Mouse (Mus musculus): ENCODE measurements around the gene Spns3.
A peak's percentile ranks its signal among the peaks of the same experiment; 100 is the strongest.
"Not testable (repeated sequence)": the region's sequence is repeated elsewhere in the genome, so short reads cannot be mapped to it uniquely, and the experiment has no call there.

Spns3 gene

DNA sequence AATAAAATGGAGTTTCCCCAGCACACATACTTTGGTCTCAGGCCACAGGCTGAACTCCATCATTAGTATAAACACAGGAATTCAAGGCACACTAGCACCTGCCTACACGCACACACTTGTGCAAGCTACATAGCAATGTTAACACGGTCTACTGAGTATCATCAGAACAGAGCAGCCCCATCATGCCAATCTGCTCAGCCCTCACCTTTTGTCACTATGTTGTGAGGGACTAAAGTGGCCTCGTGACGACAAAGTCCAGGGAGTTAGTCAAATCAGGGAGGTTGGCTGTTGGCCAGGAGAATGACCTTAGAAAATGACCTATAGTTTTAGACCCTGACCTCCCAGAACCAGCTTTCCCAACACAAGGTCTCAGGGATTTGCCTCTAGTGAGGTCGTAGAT, 7.8 kb upstream of the Spns3 start:
- DNase-seq (ENCODE audit: low spot score in 2 of 2): no peak

DNA sequence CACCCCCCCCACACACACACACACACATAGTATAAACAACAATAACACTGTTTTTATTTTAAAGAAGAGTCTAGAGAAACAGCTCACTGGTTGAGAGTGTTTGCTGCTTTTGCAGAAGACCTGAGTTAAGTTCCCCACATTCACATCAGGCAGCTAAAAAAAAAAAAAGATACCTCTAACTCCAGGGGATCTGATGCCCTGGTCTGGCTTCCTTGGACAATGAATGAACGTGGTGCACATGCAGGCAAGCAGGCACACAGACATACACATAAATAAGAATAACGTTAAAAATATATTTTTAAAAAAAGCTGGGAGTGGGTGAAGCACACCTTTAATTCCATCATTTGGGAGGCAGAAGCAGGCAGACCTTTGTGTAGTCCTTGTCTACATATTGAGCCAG, 6.6 kb upstream of the Spns3 start:
- DNase-seq (ENCODE audit: low spot score in 2 of 2): no peak

DNA sequence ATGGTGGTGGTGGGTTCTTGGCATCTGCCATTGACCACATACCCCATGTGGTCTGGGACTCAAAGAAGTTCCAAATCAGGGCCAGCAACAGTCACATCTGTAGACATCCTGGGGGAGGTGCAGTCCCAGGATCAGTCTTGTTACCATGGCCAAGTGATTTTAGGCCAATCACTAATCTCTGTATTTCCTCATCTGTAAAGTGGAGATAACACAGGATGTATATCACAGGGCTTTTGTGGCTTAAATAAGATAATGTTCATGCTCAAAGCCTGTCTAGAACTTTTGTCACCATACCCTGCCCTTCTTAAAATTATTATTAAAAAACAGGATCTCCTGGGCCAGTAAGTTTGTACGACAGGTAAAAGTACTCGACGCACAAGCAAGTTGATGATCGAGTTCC, 6.2 kb upstream of the Spns3 start:
- DNase-seq (ENCODE audit: low spot score in 2 of 2): no peak

DNA sequence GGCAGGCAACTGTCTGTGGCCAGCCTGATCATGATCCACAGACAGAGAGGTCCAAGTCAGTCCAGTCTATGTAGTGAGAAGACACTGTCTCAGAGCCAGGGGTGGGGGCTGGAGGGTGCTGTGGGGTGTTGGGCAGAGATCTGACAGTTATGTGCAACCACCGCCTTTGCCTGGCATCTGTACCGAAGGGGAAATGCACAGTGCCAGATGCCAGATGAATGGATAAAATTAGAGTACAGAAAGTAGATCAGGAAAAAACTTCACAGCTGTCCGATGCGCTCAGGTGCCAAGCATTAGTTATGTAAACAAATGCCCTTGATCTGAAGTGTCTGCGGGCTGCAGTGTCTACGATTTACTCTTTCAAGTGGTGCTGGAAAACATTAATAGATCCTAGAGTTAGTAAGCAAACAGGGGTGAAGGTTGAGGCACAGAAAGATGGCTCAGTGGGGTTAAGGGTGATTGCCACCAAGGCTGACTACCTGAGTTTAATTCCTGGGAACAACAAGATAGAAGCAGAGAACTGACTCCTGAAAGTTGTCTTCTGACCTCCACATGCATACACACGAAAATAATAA, 1.3 kb upstream of the Spns3 start:
- DNase-seq (ENCODE audit: low spot score in 2 of 2): no peak

DNA sequence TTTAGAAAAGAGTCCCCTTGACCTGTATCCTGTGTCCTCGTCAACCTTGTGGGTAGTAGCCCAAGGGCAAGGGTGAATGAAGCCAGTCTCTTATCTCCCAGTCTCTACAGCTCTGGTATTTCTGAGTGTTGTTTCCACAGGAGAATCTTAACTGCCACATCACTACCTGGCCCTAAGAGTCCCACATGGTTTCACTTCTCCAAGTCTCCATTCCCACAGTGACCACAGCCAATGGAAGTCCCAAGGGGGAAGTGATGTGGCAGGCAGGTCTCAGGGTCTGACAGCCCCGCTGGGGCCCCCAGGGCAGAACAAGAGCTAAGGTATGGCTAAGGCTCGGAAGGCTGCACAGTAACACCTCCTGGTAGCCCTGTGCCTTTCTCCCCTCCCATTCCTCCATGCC, 3.1 kb downstream of the Spns3 start:
- no peak for DNase-seq (ENCODE audit: low spot score in 2 of 2)

DNA sequence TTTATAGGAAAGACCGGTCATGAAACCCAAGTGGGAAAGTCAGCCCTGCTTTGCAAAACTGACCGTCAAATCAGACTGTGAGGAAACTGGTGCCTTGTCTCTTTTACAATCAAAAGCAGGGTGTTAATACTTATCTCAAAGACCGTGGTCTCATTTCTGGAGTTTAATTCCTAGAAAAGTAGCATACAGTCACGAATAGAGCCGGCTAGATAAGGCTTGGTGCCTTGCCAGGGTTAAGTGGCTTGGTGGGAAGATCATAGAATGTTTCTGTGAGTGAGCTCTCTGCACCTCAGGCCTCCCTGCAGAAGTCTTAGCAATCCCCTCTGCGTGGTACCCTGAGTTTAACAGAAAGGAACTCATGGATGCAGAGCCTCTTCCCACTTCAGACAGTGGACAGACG, 5.6 kb downstream of the Spns3 start:
- DNase-seq (ENCODE audit: low spot score in 2 of 2): no peak

DNA sequence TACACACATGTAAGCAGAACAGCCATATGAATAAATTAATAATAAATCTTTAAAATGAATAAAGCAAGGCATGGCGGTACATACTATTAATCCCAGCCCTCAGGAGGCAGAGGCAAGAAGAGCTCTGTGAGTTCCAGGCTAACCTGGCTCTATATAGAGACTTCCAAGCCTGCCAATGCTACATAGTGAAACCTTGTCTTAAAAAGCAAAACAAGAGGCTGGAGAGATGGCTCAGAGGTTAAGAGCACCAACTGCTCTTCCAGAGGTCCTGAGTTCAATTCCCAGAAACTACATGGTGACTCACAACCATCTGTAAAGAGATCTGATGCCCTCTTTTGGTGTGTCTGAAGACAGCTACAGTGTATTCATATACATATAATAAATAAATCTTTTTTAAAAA, 6.6 kb downstream of the Spns3 start:
- not testable (repeated sequence) for DNase-seq (ENCODE audit: low spot score in 2 of 2)

DNA sequence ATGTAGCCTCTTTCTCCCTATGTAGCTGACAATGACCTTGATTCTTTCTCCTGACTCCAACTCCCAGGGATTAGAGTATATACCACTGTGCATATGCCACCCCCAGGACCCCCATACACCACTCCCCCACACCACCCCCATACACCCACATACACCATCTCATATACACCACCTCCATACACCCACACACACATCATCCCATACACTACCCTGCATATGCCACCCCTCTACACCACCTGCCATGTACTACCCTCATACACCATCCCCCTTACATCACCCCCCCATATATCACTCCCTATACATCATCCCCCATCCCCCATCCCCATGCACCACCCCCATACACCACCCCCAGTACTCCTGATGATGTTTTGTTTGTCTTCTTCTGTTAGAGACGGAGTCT, 7.7 kb downstream of the Spns3 start:
- DNase-seq (ENCODE audit: low spot score in 2 of 2): no peak

DNA sequence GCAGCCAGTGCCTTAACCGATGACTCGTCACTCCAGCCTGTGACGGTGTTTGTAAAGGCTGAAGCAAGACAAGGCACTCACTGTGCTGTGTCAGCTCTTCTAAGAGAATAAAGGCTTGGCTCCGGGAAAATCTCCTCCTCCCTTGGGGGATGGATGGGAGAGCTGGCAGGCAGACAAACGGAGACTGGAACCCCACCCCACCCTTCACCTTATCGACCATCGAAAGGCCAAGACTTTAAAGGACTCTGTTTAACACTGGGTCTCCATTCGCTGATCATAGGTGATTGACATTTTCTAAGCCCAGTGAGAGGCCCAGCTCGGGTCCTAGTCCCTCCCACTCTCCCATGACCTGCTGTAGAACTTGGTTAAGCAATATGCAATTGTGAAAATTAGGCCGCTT, 8.4 kb downstream of the Spns3 start:
- DNase-seq (ENCODE audit: low spot score in 2 of 2): no peak

DNA sequence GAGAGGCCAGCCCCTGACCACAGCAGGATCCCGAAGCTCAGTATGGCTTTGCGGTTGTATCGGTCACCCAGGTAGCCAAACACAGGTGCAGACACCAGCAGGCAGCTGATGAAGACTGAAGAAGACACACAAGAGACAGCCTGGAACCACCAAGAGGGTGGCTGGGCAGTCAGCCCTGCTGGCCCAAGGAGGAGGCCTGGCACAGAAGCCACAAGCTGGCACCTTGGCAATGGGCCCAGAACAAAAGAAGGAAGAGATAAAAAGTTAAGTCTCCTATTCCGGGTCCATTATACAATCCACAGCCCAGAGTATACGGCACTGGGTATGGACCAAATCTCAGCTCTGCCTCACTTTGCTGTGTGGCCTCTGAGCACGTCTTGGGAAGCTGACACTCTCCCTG, 9.9 kb downstream of the Spns3 start:
- DNase-seq (ENCODE audit: low spot score in 2 of 2): no peak

DNA sequence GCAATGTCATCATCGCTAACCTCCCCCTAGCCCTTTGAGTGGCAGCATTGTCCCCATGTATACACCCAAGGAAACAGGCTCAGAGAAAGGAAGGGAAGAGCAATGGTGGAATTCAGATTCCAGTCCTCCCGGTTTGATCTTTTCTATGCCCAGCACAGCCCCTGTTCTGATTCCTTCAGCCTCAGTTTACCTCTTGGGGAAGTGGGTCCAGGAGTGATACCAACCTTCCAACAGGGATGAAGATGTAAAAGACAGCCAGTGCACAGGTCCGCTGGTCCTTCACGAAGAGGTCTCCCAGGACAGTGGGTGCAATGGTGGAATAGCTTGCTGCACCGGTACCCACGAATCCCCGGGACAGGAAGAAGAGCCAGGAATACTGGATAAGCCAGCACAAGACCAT, 11.5 kb downstream of the Spns3 start:
- DNase-seq (ENCODE audit: low spot score in 2 of 2): no peak

DNA sequence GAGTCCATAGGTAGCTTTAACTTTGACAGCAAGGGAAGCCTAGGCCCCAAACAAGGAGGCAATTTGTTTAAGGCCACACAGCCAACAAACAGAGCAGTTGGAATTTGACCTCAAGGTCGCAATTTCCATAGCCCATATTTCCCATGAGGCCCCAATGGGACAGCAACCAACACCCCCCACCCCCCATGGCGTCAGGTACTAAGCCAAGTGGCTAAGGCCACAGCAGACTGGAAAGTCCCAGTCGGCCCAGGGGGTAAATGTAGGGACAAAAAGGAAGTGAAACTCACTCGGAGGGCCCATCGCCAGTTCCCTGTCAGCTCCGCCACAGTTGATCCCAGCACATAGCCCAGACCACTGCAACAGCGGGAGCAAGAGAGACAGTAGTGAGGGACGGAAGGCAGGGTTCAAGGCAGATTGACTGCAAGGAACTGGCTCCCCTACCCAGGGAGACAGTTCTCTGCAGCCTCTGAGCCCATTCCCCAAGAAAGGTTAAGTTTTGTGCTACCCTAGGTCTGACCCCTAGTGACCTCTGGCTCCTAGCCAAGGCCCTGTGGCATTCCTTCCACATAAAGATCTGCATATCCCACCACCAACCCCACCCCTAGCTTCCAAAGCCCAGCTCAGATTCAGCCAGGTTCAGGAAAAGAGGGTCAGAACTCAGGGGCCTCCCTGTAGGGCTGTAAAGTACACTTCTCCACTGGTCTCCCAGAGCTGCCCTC, 12.1 kb downstream of the Spns3 start:
- DNase-seq (ENCODE audit: low spot score in 2 of 2): peak in 1 of 2 experiments; percentile 19

DNA sequence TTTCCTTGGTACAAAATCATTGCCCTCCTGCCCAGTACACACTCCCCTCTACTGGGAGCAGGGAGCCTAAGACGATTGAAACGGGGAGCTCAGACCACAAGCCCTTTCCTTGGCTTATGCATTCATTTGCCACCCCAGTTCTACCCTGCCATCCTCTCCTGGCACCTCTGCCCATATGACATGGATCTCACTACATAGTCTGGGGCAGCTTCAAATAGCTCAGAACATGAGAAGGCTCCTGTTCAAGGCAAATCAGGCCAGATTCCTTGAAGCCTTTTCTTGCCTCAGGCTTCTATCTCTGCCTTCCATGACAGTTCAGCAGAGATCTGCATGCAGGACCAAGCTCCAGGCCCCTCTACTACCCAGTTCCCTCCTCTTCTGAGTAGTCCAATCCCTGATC, 12.8 kb downstream of the Spns3 start:
- DNase-seq (ENCODE audit: low spot score in 2 of 2): no peak

DNA sequence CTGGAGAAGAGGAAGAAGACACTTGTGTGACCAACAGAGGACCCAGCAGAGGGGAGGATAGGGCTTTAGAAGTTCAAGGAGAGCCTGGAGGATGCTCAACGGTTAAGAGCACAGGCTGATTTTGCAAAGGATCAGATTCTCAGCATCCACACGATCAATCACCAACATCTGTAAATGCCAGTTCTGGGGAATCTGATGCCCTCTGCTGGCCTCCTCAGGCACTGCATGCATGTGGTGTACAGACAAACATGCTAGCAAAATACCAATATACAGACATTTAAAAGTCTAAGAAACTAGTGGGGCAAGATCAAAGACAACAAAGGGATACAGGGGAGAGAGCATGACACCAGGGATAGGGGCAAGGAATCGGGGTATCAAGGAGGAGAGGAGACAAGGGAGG, 14.8 kb downstream of the Spns3 start:
- DNase-seq (ENCODE audit: low spot score in 2 of 2): no peak

DNA sequence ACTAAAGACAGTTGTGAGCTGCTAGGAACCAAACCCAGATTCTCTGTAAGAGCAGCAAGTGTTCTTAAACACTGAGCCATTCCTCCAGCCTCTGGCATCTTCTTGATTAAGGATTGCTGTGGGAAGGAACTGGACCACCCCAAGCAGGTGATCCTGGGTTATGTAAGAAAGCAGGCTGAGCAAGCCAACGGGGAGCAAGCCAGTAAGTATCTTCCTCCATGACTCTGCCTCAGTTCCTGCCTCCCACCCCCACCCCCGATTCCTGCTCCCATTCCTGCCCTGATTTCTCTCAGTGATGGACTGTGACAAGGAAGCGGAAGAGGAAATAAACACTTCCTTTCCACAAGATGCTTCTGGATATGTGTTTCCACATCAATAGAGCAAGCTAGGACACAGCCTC, 17.4 kb downstream of the Spns3 start:
- no peak for DNase-seq (ENCODE audit: low spot score in 2 of 2)

DNA sequence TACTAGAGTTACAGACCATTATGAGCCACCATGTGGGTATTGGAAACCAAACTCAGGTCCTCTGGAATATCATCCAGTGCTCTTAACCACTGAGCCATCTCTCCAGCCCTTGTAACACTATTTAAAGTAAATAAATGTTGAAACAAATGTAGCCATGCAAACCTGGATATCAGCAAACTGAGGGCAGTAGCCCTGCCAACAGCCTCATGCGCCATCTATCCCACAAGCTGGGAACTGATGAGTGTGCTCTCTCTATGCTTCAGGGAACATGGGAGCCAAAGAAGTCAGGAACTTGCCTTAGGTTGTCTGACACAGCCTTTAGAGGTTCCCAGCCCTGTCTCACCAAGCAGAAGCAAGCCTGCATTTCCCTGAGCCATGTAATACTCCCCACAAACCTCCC, 18.7 kb downstream of the Spns3 start:
- no peak for DNase-seq (ENCODE audit: low spot score in 2 of 2)

DNA sequence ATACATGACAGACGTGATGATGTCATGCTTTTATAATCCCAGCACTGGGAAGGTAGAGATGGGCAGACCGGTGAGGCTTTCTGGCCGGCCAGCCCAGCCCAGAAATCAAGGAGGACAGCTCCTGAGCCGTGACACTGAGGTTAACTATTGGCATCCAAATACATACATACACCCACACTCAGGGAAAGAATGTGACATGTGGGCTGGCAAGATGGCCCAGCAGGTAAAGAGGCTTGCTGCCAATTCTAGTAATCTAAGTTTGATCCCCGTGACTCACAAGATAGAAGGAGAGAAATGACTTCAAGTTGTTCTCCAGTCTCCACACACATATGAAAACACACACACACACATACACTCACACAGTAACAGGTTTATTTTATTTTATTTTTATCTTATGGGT, 19.2 kb downstream of the Spns3 start:
- no peak for DNase-seq (ENCODE audit: low spot score in 2 of 2)

DNA sequence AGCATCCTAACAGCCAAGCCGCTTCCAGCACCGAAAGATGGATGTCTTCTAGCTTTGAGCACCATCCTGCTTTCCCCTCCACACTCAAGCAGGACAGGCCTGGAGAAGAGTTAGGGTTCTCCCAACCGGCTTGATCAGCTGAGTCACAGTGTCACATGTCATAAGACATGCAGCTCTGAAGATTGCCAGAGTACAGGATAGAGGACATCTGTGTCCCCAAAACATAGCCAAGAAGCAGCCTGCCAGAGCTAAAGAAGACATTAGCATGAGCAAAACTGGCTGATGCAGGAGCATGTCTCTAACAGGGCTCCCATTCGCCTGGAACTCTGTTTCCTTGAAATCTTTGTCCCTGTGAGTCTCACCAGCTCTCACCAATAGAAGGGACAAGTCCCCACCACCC, 24.1 kb downstream of the Spns3 start:
- DNase-seq (ENCODE audit: low spot score in 2 of 2): peak in 1 of 2 experiments; percentile 22

DNA sequence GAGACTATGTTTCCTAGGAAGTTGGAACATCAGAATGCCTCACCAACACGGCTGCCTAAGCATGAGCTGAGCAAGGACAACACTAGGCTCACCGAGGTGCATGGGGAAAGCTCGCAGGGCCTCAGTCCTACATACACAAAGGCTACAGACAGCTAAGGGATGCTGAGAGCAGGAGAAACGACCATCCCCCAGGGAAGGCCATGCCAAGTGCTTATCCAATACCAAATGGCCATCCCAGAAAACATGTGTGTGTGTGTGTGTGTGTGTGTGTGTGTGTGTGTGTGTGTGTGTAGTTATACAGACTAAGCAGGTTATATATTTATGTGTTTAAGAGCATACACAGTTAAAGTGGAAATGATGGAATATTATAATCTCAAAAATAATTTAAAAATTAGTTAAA, 26.6 kb downstream of the Spns3 start:
- DNase-seq (ENCODE audit: low spot score in 2 of 2): no peak

DNA sequence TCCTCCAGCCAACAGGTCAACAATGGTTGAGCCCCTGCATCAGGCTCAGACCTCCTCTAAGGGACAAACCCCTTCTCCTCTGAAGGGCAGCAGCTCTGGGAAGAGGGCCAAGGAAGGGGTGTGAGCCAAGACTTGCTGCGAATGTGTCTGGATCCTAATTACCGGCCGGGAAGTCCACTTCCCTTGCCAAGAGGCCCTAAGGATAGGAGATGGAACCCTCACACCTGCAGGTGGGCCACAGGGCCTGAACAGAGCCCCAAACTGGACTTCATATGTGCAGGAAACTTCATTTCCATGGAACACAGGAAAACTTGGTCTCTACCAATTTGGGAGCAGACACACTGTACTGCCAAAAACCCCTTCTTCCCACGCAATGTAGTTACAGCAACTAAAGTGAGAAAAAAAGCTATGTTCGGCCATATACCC, 27.7 kb downstream of the Spns3 start:
- DNase-seq (ENCODE audit: low spot score in 2 of 2): peak in 1 of 2 experiments; percentile 46

DNA sequence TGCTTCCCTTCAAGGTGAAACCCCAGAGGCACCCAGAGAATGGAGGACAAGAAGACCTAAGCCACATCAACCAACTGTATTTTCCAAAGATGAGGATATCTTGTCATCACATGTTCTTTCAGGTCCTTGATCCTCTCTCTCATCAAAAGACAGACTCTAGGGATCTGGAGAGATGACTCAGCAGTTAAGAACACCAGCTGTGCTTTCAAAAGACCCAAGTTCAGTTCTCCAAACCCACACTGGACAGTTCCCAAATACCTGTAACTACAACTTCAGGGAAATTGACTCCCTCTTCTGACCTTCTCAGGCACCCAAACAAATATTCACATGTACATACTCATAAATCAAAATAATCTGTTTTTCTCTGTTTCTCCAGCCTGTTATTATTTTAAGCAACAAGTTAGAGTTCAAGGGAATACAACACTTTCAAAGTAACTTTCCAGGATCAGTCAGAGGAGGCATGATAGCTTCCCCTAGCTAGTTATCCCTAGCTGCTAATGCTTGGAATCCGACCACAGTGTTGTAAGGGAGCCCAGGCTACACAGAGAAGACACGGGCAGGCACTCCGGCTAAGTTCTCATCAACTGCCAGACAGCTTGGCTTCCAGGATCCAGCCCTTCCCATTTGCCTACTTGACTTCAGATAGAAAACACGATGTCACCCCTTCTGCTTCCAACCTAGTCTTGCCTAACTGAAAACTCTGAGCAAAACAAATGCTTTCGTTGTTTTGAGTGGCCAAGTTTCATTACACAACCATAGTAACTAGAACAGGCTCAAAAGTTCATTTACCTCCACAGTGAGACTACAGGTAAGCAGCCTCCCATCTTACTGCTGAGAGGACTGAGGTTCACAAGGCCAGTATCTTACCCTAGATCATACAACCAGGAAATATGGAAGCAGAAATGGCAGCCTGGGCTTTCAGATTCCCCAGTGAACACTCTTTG, 28.4 kb downstream of the Spns3 start:
- DNase-seq (ENCODE audit: low spot score in 2 of 2): no peak

DNA sequence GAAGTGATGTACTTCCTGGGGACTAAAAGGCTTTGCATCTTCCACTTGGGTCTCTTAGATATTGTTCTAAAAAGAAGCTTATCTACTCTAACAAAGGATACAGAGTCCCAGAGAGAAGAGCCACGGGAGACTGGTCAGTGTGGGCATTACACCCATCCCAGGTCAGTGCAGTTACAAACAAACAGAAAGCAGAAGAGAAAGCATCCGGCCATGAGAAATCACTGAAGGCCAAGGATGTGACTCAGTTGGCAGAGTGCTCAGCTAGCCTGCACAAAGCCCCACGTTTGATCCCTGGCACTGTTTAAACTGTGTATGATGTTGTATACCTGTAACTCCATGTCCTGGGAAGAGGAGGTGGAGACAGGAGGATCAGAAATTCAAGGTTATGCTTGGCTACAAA, 30.4 kb downstream of the Spns3 start:
- DNase-seq (ENCODE audit: low spot score in 2 of 2): no peak

DNA sequence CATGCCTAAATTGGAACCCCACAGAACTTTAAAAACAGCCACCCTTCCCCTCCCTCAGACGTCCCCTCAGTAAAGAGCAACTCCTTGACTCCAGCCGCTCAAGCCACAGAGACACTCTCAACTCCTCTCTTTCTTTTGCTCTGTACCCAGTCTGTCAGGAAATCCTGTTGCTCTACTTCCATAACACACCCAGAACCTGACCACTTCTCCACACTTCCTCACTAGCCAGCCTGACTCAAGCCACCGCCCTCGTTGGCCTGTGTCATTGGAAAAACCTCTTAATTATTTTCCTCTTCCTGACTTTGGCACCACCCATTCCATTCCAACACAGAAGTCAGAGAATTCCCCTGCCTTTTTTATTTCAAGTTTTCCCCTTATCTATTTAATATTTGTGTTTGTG, 31.1 kb downstream of the Spns3 start:
- DNase-seq (ENCODE audit: low spot score in 2 of 2): no peak
